Mouse (Mus musculus): Measurements from ENCODE around the gene Sipa1l3. TPM values are rescaled to one million over a fixed set of nuclear protein-coding genes. Genes with fewer than 3 reads are reported as not detected.

The Sipa1l3 gene
- total RNA-seq, 2 experiments from 2014 or later = 4.2 to 15.3 TPM

DNA sequence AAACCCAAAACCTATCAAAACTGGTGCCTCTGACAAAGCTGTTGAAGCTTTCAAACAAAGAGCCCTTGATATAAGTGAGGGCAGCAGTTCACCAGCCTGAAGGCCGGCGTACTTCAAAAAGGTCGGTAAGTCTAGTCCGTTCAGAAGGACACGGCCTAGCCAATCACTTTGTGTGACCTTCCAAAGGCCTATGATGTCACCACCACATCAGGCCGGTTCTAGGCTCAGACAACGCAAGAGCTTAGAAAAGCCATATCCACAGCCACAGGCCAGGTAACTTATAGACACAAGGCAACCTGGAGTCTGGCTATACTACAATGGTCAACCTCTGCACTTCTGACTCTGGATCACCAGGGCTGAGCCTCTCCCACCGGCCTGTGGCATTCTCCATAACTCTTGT lies 238.5 kb downstream of the Sipa1l3 start:
- no peak for ATAC-seq (replicated peaks; ENCODE audit: low FRiP score, poor library complexity, severe bottlenecking)

DNA sequence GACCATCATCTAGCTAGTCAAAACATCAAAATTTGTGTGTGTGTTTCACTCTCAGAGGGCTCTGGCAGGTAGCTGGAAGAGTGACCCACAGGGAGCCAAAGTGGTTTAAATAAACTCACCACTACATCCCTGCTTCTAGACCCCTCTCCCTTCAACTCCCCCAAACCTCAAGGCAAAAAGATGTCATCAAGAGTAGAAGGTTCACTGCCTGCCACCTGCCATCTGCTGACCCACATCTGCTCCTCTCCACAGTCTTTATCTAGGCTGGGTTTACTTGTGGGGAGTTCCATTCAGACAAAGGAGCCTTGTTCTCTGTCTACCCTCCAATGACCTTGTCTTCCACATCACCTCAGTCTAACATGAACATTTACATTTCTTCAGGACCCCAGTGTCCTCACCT lies 239.2 kb downstream of the Sipa1l3 start:
- ATAC-seq (replicated peaks; ENCODE audit: low FRiP score, poor library complexity, severe bottlenecking) = no peak

DNA sequence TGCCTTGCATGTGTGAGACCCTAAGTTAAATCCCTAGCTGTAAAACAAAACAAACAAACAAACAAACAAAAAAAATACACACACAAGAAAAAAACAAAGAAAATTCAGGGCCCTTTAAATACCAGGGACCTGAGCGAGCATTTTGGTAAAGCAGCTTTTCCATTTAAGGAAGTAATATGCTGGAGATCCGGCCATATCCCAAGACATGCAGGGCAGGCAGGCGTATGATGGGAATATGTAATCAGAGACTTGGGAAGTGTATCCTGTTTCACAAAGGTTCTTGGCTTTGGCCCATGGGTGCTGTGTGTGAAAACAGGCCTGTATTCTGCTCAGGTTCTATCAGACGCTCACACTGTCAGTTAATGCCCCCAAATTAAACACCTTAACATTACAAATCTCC lies 240.9 kb downstream of the Sipa1l3 start:
- ATAC-seq (replicated peaks; ENCODE audit: low FRiP score, poor library complexity, severe bottlenecking) = no peak

DNA sequence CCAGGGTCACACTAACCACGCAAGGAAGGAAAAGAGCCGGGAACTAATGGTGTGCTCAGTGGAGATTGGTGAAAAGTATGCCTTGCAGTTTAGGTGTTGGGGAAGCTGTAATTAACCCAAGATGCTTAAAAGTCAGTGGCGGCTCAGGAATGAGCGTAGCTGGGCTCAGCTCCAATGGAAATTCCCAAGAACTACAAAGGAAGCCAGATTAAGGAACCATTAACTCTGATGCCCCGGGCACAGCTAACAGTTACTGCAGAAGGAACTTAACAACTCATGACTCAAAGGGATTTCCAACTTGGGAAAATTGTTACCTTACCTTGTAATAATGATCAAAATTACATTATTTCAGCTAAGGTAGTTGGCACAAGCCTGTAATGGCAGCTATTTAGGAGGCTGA lies 241.7 kb downstream of the Sipa1l3 start:
- ATAC-seq (replicated peaks; ENCODE audit: low FRiP score, poor library complexity, severe bottlenecking) = no peak

DNA sequence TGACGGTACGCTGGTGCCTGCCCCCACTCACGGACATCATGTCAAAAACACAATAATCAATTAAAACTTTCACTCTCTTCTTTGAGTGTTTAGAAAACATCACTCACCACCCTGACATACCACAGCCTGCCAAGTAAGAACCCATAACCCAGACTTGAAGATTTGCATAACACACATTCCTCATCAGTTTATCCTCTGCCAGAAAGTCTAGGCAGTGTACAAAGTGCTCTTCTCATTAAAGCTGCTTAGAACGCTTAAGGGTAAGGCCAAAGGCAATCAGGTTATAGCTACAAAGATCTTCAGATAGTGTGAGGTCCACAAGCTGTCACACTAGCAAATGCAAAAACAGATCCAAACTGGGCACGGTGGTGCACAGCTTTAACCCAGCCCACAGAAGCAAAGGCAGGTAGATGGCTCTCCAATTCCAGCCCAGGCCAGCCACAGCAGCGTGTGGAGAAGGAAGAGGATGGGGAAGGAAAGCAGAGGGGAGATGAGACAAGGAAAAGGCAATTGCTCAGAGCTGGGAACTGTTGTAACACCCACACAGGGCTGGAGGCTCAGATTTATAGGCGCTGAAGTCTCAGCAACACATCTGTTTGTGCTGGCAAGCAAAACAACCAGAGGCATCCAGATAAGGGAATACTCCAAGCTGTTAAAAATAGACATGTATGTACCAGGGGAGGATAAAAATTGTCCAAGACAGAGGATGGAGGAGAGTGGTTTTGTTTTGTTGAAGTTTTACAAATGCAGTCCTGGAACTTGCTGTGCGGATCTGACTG lies 246.6 kb downstream of the Sipa1l3 start:
- ATAC-seq (replicated peaks; ENCODE audit: low FRiP score, poor library complexity, severe bottlenecking) = no peak

DNA sequence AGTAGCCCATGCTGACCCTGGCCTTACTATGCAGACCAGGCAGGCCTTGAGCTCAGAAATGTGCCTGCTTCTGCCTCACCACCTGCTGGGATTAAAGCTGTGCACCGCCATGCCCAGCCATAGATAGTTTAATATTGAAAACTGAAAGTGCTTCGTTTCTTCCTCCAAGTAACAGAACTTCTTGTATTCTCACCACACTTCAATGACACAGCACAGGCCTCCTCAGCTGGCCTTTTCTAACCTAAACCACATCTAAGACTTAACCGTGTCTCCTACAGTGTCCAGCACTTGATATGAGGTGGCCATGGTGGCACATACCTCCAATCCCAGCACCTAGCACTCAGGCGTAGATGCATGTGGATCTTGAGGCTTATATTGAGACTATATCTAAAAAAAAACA lies 248.0 kb downstream of the Sipa1l3 start:
- ATAC-seq (replicated peaks; ENCODE audit: low FRiP score, poor library complexity, severe bottlenecking) = no peak

Other genes with a start within 250 kb of the Sipa1l3 start
- gene Spint2, start 236.7 kb downstream of the Sipa1l3 start, total RNA-seq (2015; ENCODE audit: low replicate concordance) = 4.2 and 7.9 TPM in 2 replicates
- 3.0 TPM in 1 of 2 replicates, not detected in the other for gene Spint2, start 236.7 kb downstream of the Sipa1l3 start, total RNA-seq (2017; ENCODE audit: low replicate concordance)
- not detected in 2 replicates for gene Ppp1r14a, start 229.3 kb downstream of the Sipa1l3 start, total RNA-seq (2015; ENCODE audit: low replicate concordance)
- not detected in 2 replicates for gene Ppp1r14a, start 229.3 kb downstream of the Sipa1l3 start, total RNA-seq (2017; ENCODE audit: low replicate concordance)
- not detected in 2 replicates for gene Dpf1, start 214.7 kb downstream of the Sipa1l3 start, total RNA-seq (2015; ENCODE audit: low replicate concordance)
- not detected in 2 replicates for gene Dpf1, start 214.7 kb downstream of the Sipa1l3 start, total RNA-seq (2017; ENCODE audit: low replicate concordance)
- not detected in 2 replicates for gene Catsperg2, start 208.4 kb upstream of the Sipa1l3 start, total RNA-seq (2015; ENCODE audit: low replicate concordance)
- not detected in 2 replicates for gene Catsperg2, start 208.4 kb upstream of the Sipa1l3 start, total RNA-seq (2017; ENCODE audit: low replicate concordance)
- gene Zfp84, start 249.9 kb upstream of the Sipa1l3 start, total RNA-seq (2015; ENCODE audit: low replicate concordance) = 2.9 and 5.9 TPM in 2 replicates
- 3.5 and 4.7 TPM in 2 replicates for gene Zfp84, start 249.9 kb upstream of the Sipa1l3 start, total RNA-seq (2017; ENCODE audit: low replicate concordance)